Mouse (Mus musculus) bone marrow macrophage, adult 2 months (primary cell): ENCODE data around the gene Mrps21. TPM values are rescaled to one million over a fixed set of nuclear protein-coding genes. Genes with fewer than 3 reads are reported as not detected.
A peak's percentile ranks its signal among the peaks of the same experiment; 100 is the strongest.

ENCODE experiments used
- H3K27ac ChIP-seq: 2 replicates; pipeline ENCODE4 v1.5.1; 2012; ENCODE audit warnings: low read depth, low read length; ENCODE audit not compliant: insufficient read depth
- H3K4me1 ChIP-seq: 2 replicates; pipeline ENCODE4 v1.6.1; 2012; ENCODE audit warnings: low read length; ENCODE audit not compliant: control insufficient read depth, insufficient read depth
- H3K4me3 ChIP-seq: 2 replicates; pipeline ENCODE4 v1.5.1; 2012; ENCODE audit warnings: mild to moderate bottlenecking, low read length, moderate library complexity; ENCODE audit not compliant: insufficient read depth
- CTCF ChIP-seq: IDR thresholded peaks from 2 replicates; pipeline ENCODE4 v1.5.1; 2012; ENCODE audit warnings: low read depth, mild to moderate bottlenecking, low read length, moderate library complexity
- POLR2A ChIP-seq: IDR thresholded peaks from 2 replicates; pipeline ENCODE4 v1.6.1; 2012; ENCODE audit warnings: mild to moderate bottlenecking, low read depth, low read length, borderline replicate concordance
- polyA plus RNA-seq: library from polyadenylated mRNA; stranded (reverse); fragments of >200 nt; gene quantifications from 2 replicates; pipeline ENCODE4 v1.2.4, GENCODE M21; 2012; ENCODE audit not compliant: missing spikeins, insufficient read depth, insufficient read length

Mrps21 gene
- polyA plus RNA-seq, 1 experiment = 228 TPM

- Histone ChIP-seq H3K27ac (peak overlapping the region; percentile 93), H3K4me3 (peak overlapping the region; percentile 76), H3K4me1 (peaks cover 15% of the 10 kb centered on the region)
- peak; percentile 9; the same call in 1 of the 2 replicates for TF ChIP-seq POLR2A
- no peak for TF ChIP-seq CTCF
Observed at GRCm38 (mm10) chr3:95819351-95819985, 51.9 kb downstream of the Mrps21 start.

- no peak for TF ChIP-seq CTCF
- no peak; the same call in 1 of the 2 replicates for TF ChIP-seq POLR2A
- Histone ChIP-seq H3K4me3 (peak within 1 kb of the TSS; percentile 92), H3K27ac (peak within 1 kb of the TSS; percentile 96), H3K4me1 (peaks cover 15% of the 10 kb centered on the region)
Observed at GRCm38 (mm10) chr3:95818571-95819288, 52.6 kb downstream of the Mrps21 start, which contains the start of gene Rprd2. Rprd2 (minus strand) TSS chr3:95818863.

GRCm38 (mm10) chr3:95818026-95818511, 53.2 kb downstream of the Mrps21 start:
- peak overlapping the region; percentile 96 for H3K27ac ChIP-seq
- peak overlapping the region; percentile 92 for H3K4me3 ChIP-seq
- H3K4me1 ChIP-seq = peaks cover 17% of the 10 kb centered on the region
- TF ChIP-seq CTCF = no peak
- TF ChIP-seq POLR2A = no peak

DNA sequence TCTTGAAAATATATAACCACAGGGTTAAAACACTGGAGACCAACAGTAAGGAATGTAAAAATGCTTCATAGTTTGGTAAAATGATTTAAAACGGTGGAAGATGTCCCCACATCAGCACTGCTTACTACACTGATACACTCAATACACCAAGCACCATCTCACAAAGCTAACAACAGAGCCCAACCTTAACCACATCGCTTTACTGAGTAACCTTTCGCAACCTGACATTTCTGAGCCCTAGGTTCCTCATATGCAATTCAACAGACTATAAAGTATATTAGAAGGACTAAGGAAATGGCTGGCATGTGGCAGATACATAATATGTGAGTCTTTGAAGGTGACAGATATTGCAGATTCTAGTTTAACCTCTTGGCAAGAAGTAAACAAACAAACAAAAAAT, 54.6 kb downstream of the Mrps21 start:
- TF ChIP-seq POLR2A (no peak), CTCF (no peak)
- Histone ChIP-seq H3K4me1 (peaks cover 16% of the 10 kb centered on the region), H3K4me3 (peak overlapping the region; percentile 17; the same call in 1 of the 2 replicates), H3K27ac (no peak overlapping the region)

Other genes with a start within 250 kb of the Mrps21 start
- gene Ensa, start 246.5 kb downstream of the Mrps21 start, polyA plus RNA-seq = 99.2 and 115 TPM in 2 replicates
- gene Mcl1, start 212.7 kb downstream of the Mrps21 start, polyA plus RNA-seq = 565 and 578 TPM in 2 replicates
- 2.4 and 2.6 TPM in 2 replicates for gene Adamtsl4, start 183.6 kb downstream of the Mrps21 start, polyA plus RNA-seq
- 155 and 159 TPM in 2 replicates for gene Ecm1, start 131.9 kb downstream of the Mrps21 start, polyA plus RNA-seq
- gene Tars2, start 111.3 kb downstream of the Mrps21 start, polyA plus RNA-seq = 27.0 and 27.8 TPM in 2 replicates
- 24.4 and 29.0 TPM in 2 replicates for gene Rprd2, start 52.7 kb downstream of the Mrps21 start, polyA plus RNA-seq
- 33.0 and 34.9 TPM in 2 replicates for gene Prpf3, start 15.6 kb downstream of the Mrps21 start, polyA plus RNA-seq
- 1.6 and 1.7 TPM in 2 replicates for gene Ciart, start 10.7 kb upstream of the Mrps21 start, polyA plus RNA-seq
- gene BC028528, start 20.5 kb upstream of the Mrps21 start, polyA plus RNA-seq = 145 and 162 TPM in 2 replicates
- gene Aph1a, start 22.4 kb upstream of the Mrps21 start, polyA plus RNA-seq = 116 and 118 TPM in 2 replicates
- gene Car14, start 33.2 kb upstream of the Mrps21 start, polyA plus RNA-seq = not detected in 2 replicates
- 134 and 150 TPM in 2 replicates for gene Anp32e, start 57.7 kb upstream of the Mrps21 start, polyA plus RNA-seq
- gene Plekho1, start 124.5 kb upstream of the Mrps21 start, polyA plus RNA-seq = 298 and 305 TPM in 2 replicates
- 18.6 and 22.9 TPM in 2 replicates for gene Vps45, start 186.9 kb upstream of the Mrps21 start, polyA plus RNA-seq
- 4.7 and 5.1 TPM in 2 replicates for gene Otud7b, start 233.0 kb upstream of the Mrps21 start, polyA plus RNA-seq